Mouse (Mus musculus): ENCODE results near the gene Gm4131.

GRCm38 (mm10) chr14:62459541-62459940 is 107.2 kb downstream of the Gm4131 start:
- no peak for TF ChIP-seq POLR2A (IDR thresholded peaks at IDR 0.05; ENCODE audit: insufficient read length, low read depth)
- no peak for TF ChIP-seq CEBPB (IDR thresholded peaks at IDR 0.05; ENCODE audit: insufficient read depth, poor library complexity, severe bottlenecking)
- no peak for TF ChIP-seq E2F4 (IDR thresholded peaks at IDR 0.05; ENCODE audit: insufficient read depth)
- no peak for TF ChIP-seq MYOD1 (IDR thresholded peaks at IDR 0.05; ENCODE audit: control insufficient read depth in 1 of 3, insufficient read length in 2 of 3, low read depth in 2 of 3)
- no peak for TF ChIP-seq POLR2AphosphoS2 (IDR thresholded peaks at IDR 0.05; ENCODE audit: insufficient read length, low read depth)
- no peak for TF ChIP-seq TCF12 (IDR thresholded peaks at IDR 0.05; ENCODE audit: insufficient read depth, poor library complexity, severe bottlenecking)
- no peak for TF ChIP-seq MAX (IDR thresholded peaks at IDR 0.05; ENCODE audit: low read depth)

Data from myocyte (in vitro differentiated cells).